Mouse (Mus musculus) lung, postnatal 4 days (tissue): ENCODE measurements around the gene Sgk2.
A peak's percentile ranks its signal among the peaks of the same experiment; 100 is the strongest.

Experiments used
- DNase-seq, 2 experiments: peaks; one replicate each; pipeline ENCODE4 v3.0.0; 2021

Gene Sgk2

DNA sequence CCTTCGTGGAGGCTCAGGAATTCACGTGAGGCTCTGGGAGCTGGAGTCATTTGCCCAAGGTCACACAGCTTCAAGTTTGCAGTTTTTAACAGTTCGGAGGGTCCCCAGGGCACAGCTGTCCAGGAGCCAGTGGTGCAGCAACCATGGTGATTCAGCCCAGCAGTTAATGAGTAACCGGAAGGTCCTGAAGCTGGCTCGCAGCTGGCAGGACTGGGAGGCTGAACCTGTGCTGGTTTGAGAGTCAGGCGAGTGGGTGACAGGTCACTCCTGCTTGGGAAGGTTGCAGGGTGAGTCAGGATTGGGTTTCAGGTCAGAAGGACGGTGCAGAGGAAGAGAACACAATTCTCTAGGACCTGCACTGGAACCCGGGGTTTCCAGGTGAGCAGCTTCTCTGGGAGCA is at the start of gene Sgk2:
Gene Sgk2 (plus strand): TSS at position 113 of the 400 bp plus-strand sequence.
- no peak for DNase-seq

DNA sequence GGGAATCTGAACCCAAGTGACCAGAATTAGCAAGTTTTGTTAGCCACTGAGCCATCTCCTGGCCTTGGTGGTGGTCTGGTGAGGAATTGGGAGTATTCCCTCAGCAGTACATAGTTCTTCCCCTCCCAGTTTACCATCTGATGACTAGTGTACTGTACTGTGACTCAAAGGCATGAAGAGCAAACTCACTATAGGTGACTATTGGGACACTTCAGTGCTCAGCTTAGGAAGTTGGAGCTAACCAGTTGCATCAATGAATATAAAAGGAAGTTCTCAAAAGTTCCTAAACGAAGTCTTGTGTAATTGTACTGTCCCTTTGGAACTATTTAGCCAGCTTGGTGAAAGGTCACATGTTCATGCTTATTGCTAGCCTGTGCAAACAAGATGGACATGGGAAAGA is 47.6 kb upstream of the Sgk2 start:
- DNase-seq = no peak

DNA sequence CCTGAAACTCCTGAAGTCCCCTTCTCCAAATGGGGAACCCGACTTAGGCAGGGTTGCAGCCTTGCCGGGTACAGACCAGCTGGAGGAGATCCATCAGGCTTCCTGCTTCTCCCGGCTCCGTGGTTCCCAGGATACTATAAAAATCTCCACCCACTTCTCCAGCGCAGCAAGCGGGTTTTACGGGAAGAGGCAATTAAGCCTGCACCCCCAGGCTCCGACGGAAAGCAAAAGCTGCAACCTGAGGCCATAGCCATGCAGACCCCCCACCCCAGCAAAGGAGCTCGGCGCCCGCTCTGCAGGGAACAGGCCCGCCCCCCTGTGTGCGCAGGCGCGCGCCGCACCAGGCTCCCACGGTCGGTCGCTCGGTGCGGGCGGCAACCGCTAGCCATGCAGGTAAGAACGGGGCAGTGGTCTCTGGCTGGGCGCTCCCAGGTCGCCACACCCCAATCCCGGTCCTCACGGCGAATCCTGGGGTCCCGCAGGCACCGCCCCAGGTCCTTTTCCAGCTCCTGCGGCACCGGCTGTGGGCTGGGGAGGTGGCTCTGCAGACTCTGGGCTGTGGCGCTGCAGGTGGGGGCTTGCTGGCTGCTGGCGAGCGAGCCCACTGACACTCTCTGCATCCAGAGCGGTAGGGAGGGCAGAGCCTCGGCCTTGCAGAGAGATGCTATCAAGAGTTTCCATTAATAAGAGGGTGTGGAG is 43.8 kb upstream of the Sgk2 start, which contains the start of gene L3mbtl1:
Gene L3mbtl1 (plus strand): TSS at position 325 of the 699 bp plus-strand sequence.
- peak; percentile 19 to 33 for DNase-seq

GRCm38 (mm10) chr2:162943931-162944330 is 43.2 kb upstream of the Sgk2 start:
- DNase-seq = no peak

- DNase-seq = no peak
Observed at GRCm38 (mm10) chr2:162946964-162947363, 40.2 kb upstream of the Sgk2 start.

GRCm38 (mm10) chr2:162947736-162948135 is 39.4 kb upstream of the Sgk2 start:
- DNase-seq = peak; percentile 24 to 35

DNA sequence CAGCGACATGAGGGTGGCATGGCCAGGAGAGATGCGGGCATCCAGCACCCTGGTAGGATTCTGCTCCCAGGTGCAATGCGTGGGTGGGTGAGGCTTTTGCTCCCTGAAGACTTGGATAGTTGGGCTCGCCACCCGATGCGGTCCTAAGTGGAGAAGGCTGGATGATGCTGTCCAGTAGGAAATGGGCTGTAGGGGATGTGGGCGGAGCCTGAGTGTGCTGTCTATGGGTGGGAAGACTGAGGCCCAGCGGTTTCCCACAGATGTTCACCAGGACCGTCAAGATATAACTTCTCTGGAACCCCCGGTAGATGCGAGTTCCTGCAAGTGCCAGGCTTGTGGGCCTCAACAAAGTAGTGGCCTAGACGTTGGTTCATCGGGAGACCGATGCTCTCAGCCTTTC is 38.9 kb upstream of the Sgk2 start:
- DNase-seq = no peak

DNA sequence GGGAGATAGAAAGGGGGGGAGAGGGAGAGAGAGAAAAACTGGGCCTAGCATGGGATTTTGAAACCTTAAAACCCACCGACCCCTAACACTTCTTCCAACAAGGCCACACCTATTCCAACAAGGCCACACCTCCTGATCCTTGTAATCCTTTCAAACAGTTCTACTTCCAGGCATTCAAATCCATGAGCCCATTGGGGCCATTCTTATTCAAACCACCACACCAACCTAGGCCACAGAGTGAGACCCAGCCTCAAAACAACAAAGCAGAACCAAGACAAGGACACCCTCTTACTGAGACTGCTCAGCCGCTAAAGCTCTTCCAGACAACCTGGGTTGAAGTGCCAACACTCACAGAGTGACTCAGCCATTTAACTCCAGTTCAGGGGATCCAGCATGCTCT is 36.4 kb upstream of the Sgk2 start:
- DNase-seq = no peak

GRCm38 (mm10) chr2:162956843-162957242 is 30.3 kb upstream of the Sgk2 start:
- no peak for DNase-seq

DNA sequence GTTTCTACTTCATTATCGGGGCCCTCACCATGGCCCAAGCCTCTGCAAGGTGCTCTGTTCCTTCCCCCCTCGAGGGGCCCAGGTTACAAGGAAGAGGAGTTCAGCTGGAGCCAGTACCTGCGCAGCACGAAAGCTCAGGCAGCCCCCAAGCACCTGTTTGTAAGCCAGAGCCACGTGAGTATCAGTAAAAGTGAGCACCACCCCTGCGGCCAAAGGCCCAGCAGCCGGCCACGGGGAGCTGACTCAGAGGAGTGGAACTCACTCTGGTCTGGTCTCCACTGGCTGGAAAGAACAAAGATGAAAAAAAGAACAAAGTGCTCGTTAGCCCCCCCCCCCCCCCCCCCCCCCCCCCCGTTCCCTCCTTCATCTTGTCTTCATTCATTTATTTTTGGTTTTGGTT is 25.8 kb upstream of the Sgk2 start:
- no peak for DNase-seq

DNA sequence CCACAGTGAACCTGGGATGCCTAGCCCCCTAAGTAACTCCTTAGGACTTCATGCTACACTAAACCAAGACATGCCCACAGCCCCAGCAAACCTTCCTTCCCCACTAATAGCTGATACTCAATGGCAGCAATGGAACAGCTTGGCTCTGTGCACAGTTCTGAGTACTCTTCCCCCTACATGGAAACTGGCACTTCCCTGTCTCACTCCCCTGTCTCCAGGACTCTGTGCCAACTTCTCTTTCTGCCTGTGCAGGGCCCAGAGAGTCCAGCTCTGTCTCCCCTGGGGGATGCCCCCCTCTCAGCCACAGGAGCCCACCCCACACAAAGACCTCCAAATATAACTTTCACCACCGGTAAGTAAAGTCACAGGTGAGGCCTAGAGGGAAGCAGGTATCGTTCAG is 20.4 kb upstream of the Sgk2 start:
- DNase-seq = no peak

GRCm38 (mm10) chr2:162968357-162968756 is 18.8 kb upstream of the Sgk2 start:
- DNase-seq = peak in 1 of 2 experiments; percentile 58

- no peak for DNase-seq
Observed at GRCm38 (mm10) chr2:162969101-162969500, 18.0 kb upstream of the Sgk2 start.

- no peak for DNase-seq
Observed at GRCm38 (mm10) chr2:162970896-162971295, 16.2 kb upstream of the Sgk2 start.

GRCm38 (mm10) chr2:162972752-162973151 is 14.4 kb upstream of the Sgk2 start:
- DNase-seq = no peak

GRCm38 (mm10) chr2:162973206-162973605 is 13.9 kb upstream of the Sgk2 start:
- DNase-seq = no peak

GRCm38 (mm10) chr2:162973637-162974036 is 13.5 kb upstream of the Sgk2 start:
- no peak for DNase-seq

- peak in 1 of 2 experiments; percentile 33 for DNase-seq
Observed at GRCm38 (mm10) chr2:162975157-162975775, 11.9 kb upstream of the Sgk2 start.

DNA sequence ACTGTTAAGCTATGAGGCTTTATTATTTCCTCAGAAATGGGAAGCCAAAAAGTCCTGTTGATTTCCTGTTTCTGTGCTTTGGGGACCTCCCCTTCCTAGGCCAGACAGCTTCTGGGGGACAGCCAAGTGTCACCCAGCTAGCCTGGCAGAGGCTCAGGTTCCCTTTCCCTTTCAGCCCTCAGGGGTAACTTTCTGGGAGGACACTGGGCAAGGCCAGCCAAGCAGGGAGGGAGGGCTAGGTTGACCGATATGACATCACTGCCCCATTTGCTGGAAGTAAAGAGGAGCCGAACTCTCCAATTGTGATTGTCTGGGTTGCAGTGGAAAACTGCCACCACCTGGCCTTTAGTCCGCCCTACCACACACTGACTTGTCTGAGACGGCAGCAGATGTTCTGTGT is 11.1 kb upstream of the Sgk2 start:
- peak; percentile 41 to 64 for DNase-seq

DNA sequence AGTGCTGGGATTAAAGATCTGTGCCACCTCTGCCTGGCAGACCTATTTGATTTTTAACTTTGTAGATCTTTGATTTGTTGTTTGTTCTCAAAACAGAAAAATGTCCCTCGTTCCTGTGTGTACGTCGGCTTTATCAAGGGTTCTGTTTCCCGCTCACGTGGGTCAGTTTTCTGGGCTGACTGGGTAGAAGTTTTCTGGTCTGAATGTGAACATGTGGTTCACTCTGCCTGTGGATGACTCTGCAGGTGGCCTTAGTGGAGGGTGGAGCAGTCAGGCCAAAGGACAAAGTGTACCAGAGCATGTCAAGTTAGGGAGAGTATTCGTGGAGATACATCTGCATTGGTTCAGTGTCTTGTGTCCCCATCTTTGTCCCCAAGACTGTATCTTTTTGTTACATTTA is 2.7 kb upstream of the Sgk2 start:
- no peak for DNase-seq

GRCm38 (mm10) chr2:162985923-162986322 is 1.2 kb upstream of the Sgk2 start:
- peak; percentile 35 to 63 for DNase-seq

DNA sequence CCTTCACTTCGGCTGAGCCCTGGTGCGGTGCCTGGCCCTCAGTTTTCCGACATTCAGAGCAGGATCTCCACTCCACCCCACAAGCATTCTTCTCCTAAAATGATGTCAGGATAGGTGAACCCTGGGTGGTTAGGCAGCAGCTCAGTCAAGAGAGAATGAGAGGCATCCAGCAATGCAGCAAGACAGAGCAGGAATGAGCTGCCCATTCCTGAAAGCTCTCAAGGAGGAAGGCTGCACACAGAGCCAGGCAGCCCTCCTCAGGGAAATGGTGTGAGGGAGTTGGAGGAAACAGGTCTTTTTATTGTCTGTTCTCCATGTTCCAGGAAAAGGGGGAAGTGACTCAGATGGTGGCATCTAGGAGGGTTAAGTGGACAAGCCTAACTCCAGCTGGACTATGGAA is 366 bp upstream of the Sgk2 start:
- no peak for DNase-seq

GRCm38 (mm10) chr2:162988235-162988634 is 1.1 kb downstream of the Sgk2 start:
- no peak for DNase-seq

DNA sequence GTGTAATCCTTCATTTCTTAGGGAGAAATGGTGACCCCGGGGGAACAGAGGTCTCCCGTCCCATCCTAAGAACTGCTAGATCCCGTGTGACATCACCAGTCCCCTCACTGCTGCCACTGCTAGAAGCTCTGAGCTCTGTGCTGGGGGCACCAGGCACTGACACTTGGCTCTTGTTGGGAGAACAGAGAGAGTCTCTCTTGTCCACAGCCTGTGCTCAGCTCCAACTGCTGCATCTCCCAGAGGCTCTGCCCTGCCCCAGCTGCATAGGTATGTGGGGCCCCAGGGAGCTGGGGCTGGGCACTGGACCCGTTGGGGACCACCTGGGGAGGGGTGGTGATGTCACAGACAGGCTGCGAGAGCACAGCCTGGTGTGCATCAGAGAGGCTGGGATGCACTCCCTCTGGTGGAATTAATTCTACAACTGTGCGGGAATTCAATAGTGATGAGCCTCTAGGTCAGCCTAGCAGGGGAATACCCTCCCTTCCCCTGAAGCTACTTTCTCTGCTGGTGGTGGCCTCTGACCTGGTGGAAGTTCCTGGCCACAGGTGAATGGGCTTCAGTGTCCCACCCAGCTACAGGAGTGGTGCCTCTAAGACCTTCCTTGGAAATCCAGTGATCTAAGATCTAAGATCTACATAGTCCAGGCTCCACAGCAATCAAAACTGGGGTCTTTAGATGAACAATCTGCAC is 4.4 kb downstream of the Sgk2 start:
- DNase-seq = no peak
